ENCODE assay signal across 7 mouse cellular contexts in genomic region chr7:6361756-6362155, GRCm38 (mm10). TPM values are rescaled to one million over a fixed set of nuclear protein-coding genes. Genes with fewer than 3 reads are reported as not detected.
A peak's percentile ranks its signal among the peaks of the same experiment; 100 is the strongest.
DNase-seq lines count a peak whose midpoint lies in the region; ATAC-seq and TF ChIP-seq lines count a peak whose summit lies in the region.

No protein-coding gene starts in this region.

- 20% methylated on average over 7 of the region's 7 CpGs for WGBS in lung, embryonic 14.5 days
- WGBS in forebrain, embryonic 10.5 days: 27% methylated on average over 7 of the region's 7 CpGs
- 26% methylated on average over 7 of the region's 7 CpGs for whole genome bisulfite sequencing in limb, embryonic 10.5 days
- WGBS in neural tube, embryonic 15.5 days: 21% methylated on average over 7 of the region's 7 CpGs

- no peaks in the 10 kb centered on the region for H3K36me3 ChIP-seq in lung, embryonic 14.5 days (ENCODE audit: insufficient read depth)
- H3K36me3 ChIP-seq in forebrain, embryonic 10.5 days (replicated peaks): no peaks in the 10 kb centered on the region
- no peaks in the 10 kb centered on the region for H3K36me3 ChIP-seq in limb, embryonic 10.5 days
- H3K36me3 ChIP-seq in neural tube, embryonic 15.5 days: 0 out of 2 replicates have a peak, but pooled peaks cover 3% of the 10 kb centered on the region

- 0 out of 2 replicates have a peak, but pooled peaks cover 5% of the 10 kb centered on the region for H3K4me1 ChIP-seq in lung, embryonic 14.5 days (ENCODE audit: insufficient read depth)
- H3K4me1 ChIP-seq in forebrain, embryonic 10.5 days: peaks cover 20% of the 10 kb centered on the region
- peaks cover 12% of the 10 kb centered on the region; the same call in 1 of the 2 replicates for H3K4me1 ChIP-seq in limb, embryonic 10.5 days
- H3K4me1 ChIP-seq in neural tube, embryonic 15.5 days: peaks cover 19% of the 10 kb centered on the region

- H3K9ac ChIP-seq in lung, embryonic 14.5 days: peak overlapping the region; percentile 45
- H3K9ac ChIP-seq in neural tube, embryonic 15.5 days (replicated peaks): peak overlapping the region; percentile 58

- no peaks in the 10 kb centered on the region for H3K27me3 ChIP-seq in lung, embryonic 14.5 days (ENCODE audit: insufficient read depth, low read length)
- H3K27me3 ChIP-seq in forebrain, embryonic 10.5 days (ENCODE audit: poor library complexity, severe bottlenecking): no peaks in the 10 kb centered on the region
- no peaks in the 10 kb centered on the region for H3K27me3 ChIP-seq in limb, embryonic 10.5 days (ENCODE audit: low read depth, poor library complexity, severe bottlenecking)
- no peaks in the 10 kb centered on the region for H3K27me3 ChIP-seq in neural tube, embryonic 15.5 days (replicated peaks)

- TF ChIP-seq CTCF in lung, embryonic 14.5 days (IDR thresholded peaks at IDR 0.05; ENCODE audit: low read depth): no peak

- peak overlapping the region; percentile 67 for H3K4me2 ChIP-seq in lung, embryonic 14.5 days
- H3K4me2 ChIP-seq in neural tube, embryonic 15.5 days: peak overlapping the region; percentile 71

- DNase-seq in lung, embryonic 14.5 days: no peak
- no peak for DNase-seq in lung, postnatal 14 days
- DNase-seq in forebrain, embryonic 10.5 days (ENCODE audit: extremely low spot score, low spot score): no peak
- DNase-seq in limb, embryonic 10.5 days (ENCODE audit: low spot score): no peak
- no peak for DNase-seq in frontal cortex, postnatal 14 days (ENCODE audit: low spot score in 2 of 2)
- no peak for DNase-seq in yolk sac, embryonic 10.5 days (ENCODE audit: low spot score)

- peak overlapping the region; percentile 56 for H3K4me3 ChIP-seq in lung, embryonic 14.5 days (ENCODE audit: low read depth, low read length)
- peak overlapping the region; percentile 61 for H3K4me3 ChIP-seq in forebrain, embryonic 10.5 days
- peak overlapping the region; percentile 61 for H3K4me3 ChIP-seq in limb, embryonic 10.5 days
- peak overlapping the region; percentile 55 for H3K4me3 ChIP-seq in neural tube, embryonic 15.5 days (replicated peaks)

- ATAC-seq in lung, embryonic 14.5 days (ENCODE audit: insufficient read depth): no peak
- no peak for ATAC-seq in neural tube, embryonic 15.5 days (ENCODE audit: low FRiP score)

- H3K9me3 ChIP-seq in lung, embryonic 14.5 days (ENCODE audit: low read depth, low read length): no peaks in the 10 kb centered on the region
- H3K9me3 ChIP-seq in forebrain, embryonic 10.5 days: 0 out of 2 replicates have a peak, but pooled peaks cover 3% of the 10 kb centered on the region
- H3K9me3 ChIP-seq in limb, embryonic 10.5 days (replicated peaks): no peaks in the 10 kb centered on the region
- H3K9me3 ChIP-seq in neural tube, embryonic 15.5 days (replicated peaks): no peaks in the 10 kb centered on the region

- peak overlapping the region; percentile 86 for H3K27ac ChIP-seq in lung, embryonic 14.5 days (ENCODE audit: low read depth)
- H3K27ac ChIP-seq in forebrain, embryonic 10.5 days: peak overlapping the region; percentile 84
- peak overlapping the region; percentile 80 for H3K27ac ChIP-seq in limb, embryonic 10.5 days
- peak overlapping the region; percentile 92 for H3K27ac ChIP-seq in neural tube, embryonic 15.5 days (replicated peaks)

RNA-seq across cellular contexts. Expression of gene Zfp78, which starts 1.3 kb away (rescaled TPM):
- 2.1 and 2.7 TPM in 2 replicates for polyA plus RNA-seq in lung, embryonic 14.5 days (2014; fragmentation: Nextera tagmentation; extraction: Ambion mirVana)
- polyA plus RNA-seq in forebrain, embryonic 10.5 days (2016; fragmentation: Nextera tagmentation; extraction: Ambion mirVana): 1.9 and 2.1 TPM in 2 replicates
- polyA plus RNA-seq in limb, embryonic 10.5 days (2016; fragmentation: Nextera tagmentation; extraction: Ambion mirVana): 1.3 and 1.4 TPM in 2 replicates
- polyA plus RNA-seq in neural tube, embryonic 15.5 days (2015; fragmentation: Nextera tagmentation; extraction: Ambion mirVana): 4.0 and 5.9 TPM in 2 replicates

RNA-seq across cellular contexts. Expression of gene Gm3854, which starts 18.2 kb away (rescaled TPM):
- 1.2 and 1.6 TPM in 2 replicates for polyA plus RNA-seq in lung, embryonic 14.5 days (2014; fragmentation: Nextera tagmentation; extraction: Ambion mirVana)
- polyA plus RNA-seq in forebrain, embryonic 10.5 days (2016; fragmentation: Nextera tagmentation; extraction: Ambion mirVana): 2.7 and 3.4 TPM in 2 replicates
- 2.6 and 2.8 TPM in 2 replicates for polyA plus RNA-seq in limb, embryonic 10.5 days (2016; fragmentation: Nextera tagmentation; extraction: Ambion mirVana)
- polyA plus RNA-seq in neural tube, embryonic 15.5 days (2015; fragmentation: Nextera tagmentation; extraction: Ambion mirVana): 7.3 and 9.0 TPM in 2 replicates

RNA-seq across cellular contexts. Expression of gene Zfp28, which starts 21.3 kb away (rescaled TPM):
- 9.6 and 11.9 TPM in 2 replicates for polyA plus RNA-seq in lung, embryonic 14.5 days (2014; fragmentation: Nextera tagmentation; extraction: Ambion mirVana)
- polyA plus RNA-seq in forebrain, embryonic 10.5 days (2016; fragmentation: Nextera tagmentation; extraction: Ambion mirVana): 9.3 and 10.9 TPM in 2 replicates
- polyA plus RNA-seq in limb, embryonic 10.5 days (2016; fragmentation: Nextera tagmentation; extraction: Ambion mirVana): 9.2 and 13.9 TPM in 2 replicates
- polyA plus RNA-seq in neural tube, embryonic 15.5 days (2015; fragmentation: Nextera tagmentation; extraction: Ambion mirVana): 13.2 and 13.8 TPM in 2 replicates

RNA-seq across cellular contexts. Expression of gene Zfp583, which starts 30.7 kb away (rescaled TPM):
- 5.3 and 6.6 TPM in 2 replicates for polyA plus RNA-seq in lung, embryonic 14.5 days (2014; fragmentation: Nextera tagmentation; extraction: Ambion mirVana)
- polyA plus RNA-seq in forebrain, embryonic 10.5 days (2016; fragmentation: Nextera tagmentation; extraction: Ambion mirVana): 6.0 and 6.8 TPM in 2 replicates
- 5.2 and 6.7 TPM in 2 replicates for polyA plus RNA-seq in limb, embryonic 10.5 days (2016; fragmentation: Nextera tagmentation; extraction: Ambion mirVana)
- 12.7 and 13.7 TPM in 2 replicates for polyA plus RNA-seq in neural tube, embryonic 15.5 days (2015; fragmentation: Nextera tagmentation; extraction: Ambion mirVana)

RNA-seq across cellular contexts. Expression of gene Smim17, which starts 36.8 kb away (rescaled TPM):
- polyA plus RNA-seq in lung, embryonic 14.5 days (2014; fragmentation: Nextera tagmentation; extraction: Ambion mirVana): 0.22 and 0.61 TPM in 2 replicates
- polyA plus RNA-seq in forebrain, embryonic 10.5 days (2016; fragmentation: Nextera tagmentation; extraction: Ambion mirVana): 0.34 and 0.90 TPM in 2 replicates
- 0.09 and 0.34 TPM in 2 replicates for polyA plus RNA-seq in limb, embryonic 10.5 days (2016; fragmentation: Nextera tagmentation; extraction: Ambion mirVana)
- 7.8 and 9.5 TPM in 2 replicates for polyA plus RNA-seq in neural tube, embryonic 15.5 days (2015; fragmentation: Nextera tagmentation; extraction: Ambion mirVana)
